Mouse (Mus musculus): ENCODE results near the gene Siae. TPM values are rescaled to one million over a fixed set of nuclear protein-coding genes. Genes with fewer than 3 reads are reported as not detected.

The Siae gene
- polyA plus RNA-seq, 1 experiment from 2014 or later, result 5.0 TPM

GRCm38 (mm10) chr9:37537658-37538250 lies 17.7 kb upstream of the Siae start:
- H3K36me3 ChIP-seq (ENCODE audit: control insufficient read depth, insufficient read depth, low read length), result no peaks in the 10 kb centered on the region
- 65% methylated on average over 5 of the region's 5 CpGs for WGBS
- H3K9me3 ChIP-seq (ENCODE audit: control insufficient read depth, low read length), result no peaks in the 10 kb centered on the region
- ATAC-seq (ENCODE audit: insufficient number of reproducible peaks, low FRiP score, low TSS enrichment, low read depth), result no peak
- no peak overlapping the region for H3K27ac ChIP-seq (replicated peaks; ENCODE audit: low read depth, low read length)
- no peak overlapping the region for H3K4me2 ChIP-seq (ENCODE audit: low read depth, severe bottlenecking)
- no peaks in the 10 kb centered on the region for H3K27me3 ChIP-seq (ENCODE audit: control insufficient read depth, insufficient read depth, low read length)
- H3K4me1 ChIP-seq (ENCODE audit: control insufficient read depth, insufficient read depth, low read length), result no peaks in the 10 kb centered on the region
- no peak overlapping the region for H3K4me3 ChIP-seq (ENCODE audit: low read depth, low read length)
- no peak overlapping the region for H3K9ac ChIP-seq (ENCODE audit: low read length)
- no peak for DNase-seq (ENCODE audit: low spot score)

DNA sequence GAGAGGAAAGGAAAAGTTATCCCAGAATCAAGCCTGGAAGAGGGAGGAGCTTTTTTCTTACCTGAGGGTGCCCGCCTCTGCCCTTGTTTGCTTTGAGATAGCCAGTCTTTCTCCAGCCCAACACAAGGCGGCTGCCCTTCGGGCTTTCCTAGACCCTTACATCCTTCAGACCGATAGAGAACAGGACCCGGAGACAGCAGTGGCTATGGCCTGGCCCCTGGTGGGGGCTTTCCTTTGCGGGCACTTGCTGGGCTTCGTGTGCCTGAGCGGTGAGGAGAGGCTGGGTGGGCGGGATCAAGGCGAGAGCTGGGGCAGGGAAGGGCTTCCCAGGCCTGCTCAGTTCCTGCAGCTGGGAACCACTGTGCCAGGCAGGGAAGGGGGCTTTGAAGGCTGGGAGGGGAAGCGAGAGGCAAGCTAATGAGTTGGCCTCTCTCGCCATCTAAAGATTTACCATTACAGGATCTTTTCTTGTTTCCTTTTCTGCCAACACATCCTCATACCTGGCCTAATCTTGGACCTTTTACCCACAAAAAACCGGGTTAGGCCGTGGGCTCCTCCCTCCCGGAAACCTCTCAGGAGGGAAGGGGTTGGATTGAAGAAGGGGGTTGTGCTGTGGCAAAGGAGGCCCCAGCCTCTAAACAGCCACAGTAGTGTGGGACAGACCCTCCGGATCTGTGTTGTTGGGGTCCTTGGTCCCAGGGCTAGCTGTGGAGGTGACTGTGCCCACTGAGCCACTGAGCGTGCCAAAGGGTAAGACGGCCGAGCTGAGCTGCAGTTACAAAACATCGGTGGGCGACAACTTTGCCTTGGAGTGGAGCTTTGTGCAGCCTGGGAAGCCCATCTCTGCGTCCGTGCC lies 16.1 kb upstream of the Siae start, which contains the start of gene Vsig2:
Vsig2 (plus strand) TSS at position 86 of the 856 bp plus-strand sequence.
- no peak within 1 kb of the TSS for H3K4me2 ChIP-seq (ENCODE audit: low read depth, severe bottlenecking)
- H3K27me3 ChIP-seq (ENCODE audit: control insufficient read depth, insufficient read depth, low read length), result no peaks in the 10 kb centered on the region
- no peaks in the 10 kb centered on the region for H3K9me3 ChIP-seq (ENCODE audit: control insufficient read depth, low read length)
- H3K4me3 ChIP-seq (ENCODE audit: low read depth, low read length), result no peak within 1 kb of the TSS
- DNase-seq (ENCODE audit: low spot score) (no peak), ATAC-seq (ENCODE audit: insufficient number of reproducible peaks, low FRiP score, low TSS enrichment, low read depth) (no peak)
- no peak within 1 kb of the TSS for H3K9ac ChIP-seq (ENCODE audit: low read length)
- WGBS, result 48% methylated on average over 23 of the region's 23 CpGs
- H3K36me3 ChIP-seq (ENCODE audit: control insufficient read depth, insufficient read depth, low read length), result no peaks in the 10 kb centered on the region
- H3K27ac ChIP-seq (replicated peaks; ENCODE audit: low read depth, low read length), result no peak within 1 kb of the TSS
- H3K4me1 ChIP-seq (ENCODE audit: control insufficient read depth, insufficient read depth, low read length), result no peaks in the 10 kb centered on the region

DNA sequence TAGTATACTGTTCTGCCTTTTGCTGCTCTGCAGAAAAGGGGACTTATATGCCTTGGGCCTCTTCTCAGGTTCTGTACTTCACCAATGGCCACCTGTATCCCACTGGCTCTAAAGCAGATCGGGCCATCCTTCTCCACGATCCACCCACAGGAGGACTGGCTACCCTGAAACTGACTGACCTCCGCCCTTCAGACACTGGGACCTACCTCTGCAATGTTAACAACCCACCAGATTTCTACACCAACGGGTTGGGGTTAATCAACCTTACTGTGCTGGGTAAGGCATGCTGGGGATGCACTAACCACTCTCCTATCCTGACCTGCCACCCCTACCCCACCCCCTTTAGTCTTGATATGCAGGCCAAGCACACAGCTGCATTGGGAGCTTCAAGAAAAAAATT lies 15.3 kb upstream of the Siae start:
- no peak overlapping the region for H3K9ac ChIP-seq (ENCODE audit: low read length)
- no peak for ATAC-seq (ENCODE audit: insufficient number of reproducible peaks, low FRiP score, low TSS enrichment, low read depth)
- H3K4me1 ChIP-seq (ENCODE audit: control insufficient read depth, insufficient read depth, low read length), result no peaks in the 10 kb centered on the region
- H3K9me3 ChIP-seq (ENCODE audit: control insufficient read depth, low read length), result no peaks in the 10 kb centered on the region
- no peak overlapping the region for H3K27ac ChIP-seq (replicated peaks; ENCODE audit: low read depth, low read length)
- no peak overlapping the region for H3K4me3 ChIP-seq (ENCODE audit: low read depth, low read length)
- 82% methylated on average over 4 of the region's 4 CpGs for WGBS
- no peaks in the 10 kb centered on the region for H3K36me3 ChIP-seq (ENCODE audit: control insufficient read depth, insufficient read depth, low read length)
- peaks cover 4% of the 10 kb centered on the region for H3K27me3 ChIP-seq (ENCODE audit: control insufficient read depth, insufficient read depth, low read length)
- H3K4me2 ChIP-seq (ENCODE audit: low read depth, severe bottlenecking), result no peak overlapping the region
- no peak for DNase-seq (ENCODE audit: low spot score)

GRCm38 (mm10) chr9:37540701-37541575 lies 14.6 kb upstream of the Siae start:
- H3K4me1 ChIP-seq (ENCODE audit: control insufficient read depth, insufficient read depth, low read length), result no peaks in the 10 kb centered on the region
- no peaks in the 10 kb centered on the region for H3K36me3 ChIP-seq (ENCODE audit: control insufficient read depth, insufficient read depth, low read length)
- no peak for ATAC-seq (ENCODE audit: insufficient number of reproducible peaks, low FRiP score, low TSS enrichment, low read depth)
- WGBS, result 86% methylated on average over 6 of the region's 6 CpGs
- H3K4me3 ChIP-seq (ENCODE audit: low read depth, low read length), result no peak overlapping the region
- H3K27me3 ChIP-seq (ENCODE audit: control insufficient read depth, insufficient read depth, low read length), result peaks cover 11% of the 10 kb centered on the region
- H3K9me3 ChIP-seq (ENCODE audit: control insufficient read depth, low read length), result no peaks in the 10 kb centered on the region
- no peak overlapping the region for H3K9ac ChIP-seq (ENCODE audit: low read length)
- no peak overlapping the region for H3K27ac ChIP-seq (replicated peaks; ENCODE audit: low read depth, low read length)
- H3K4me2 ChIP-seq (ENCODE audit: low read depth, severe bottlenecking), result no peak overlapping the region
- no peak for DNase-seq (ENCODE audit: low spot score)

GRCm38 (mm10) chr9:37541851-37542642 lies 13.5 kb upstream of the Siae start:
- ATAC-seq (ENCODE audit: insufficient number of reproducible peaks, low FRiP score, low TSS enrichment, low read depth) (no peak), DNase-seq (ENCODE audit: low spot score) (no peak)
- no peak overlapping the region for H3K4me3 ChIP-seq (ENCODE audit: low read depth, low read length)
- H3K4me1 ChIP-seq (ENCODE audit: control insufficient read depth, insufficient read depth, low read length), result no peaks in the 10 kb centered on the region
- peaks cover 18% of the 10 kb centered on the region for H3K27me3 ChIP-seq (ENCODE audit: control insufficient read depth, insufficient read depth, low read length)
- no peak overlapping the region for H3K4me2 ChIP-seq (ENCODE audit: low read depth, severe bottlenecking)
- H3K27ac ChIP-seq (replicated peaks; ENCODE audit: low read depth, low read length), result no peak overlapping the region
- H3K36me3 ChIP-seq (ENCODE audit: control insufficient read depth, insufficient read depth, low read length), result no peaks in the 10 kb centered on the region
- H3K9me3 ChIP-seq (ENCODE audit: control insufficient read depth, low read length), result no peaks in the 10 kb centered on the region
- 70% methylated on average over 7 of the region's 7 CpGs for WGBS
- no peak overlapping the region for H3K9ac ChIP-seq (ENCODE audit: low read length)

DNA sequence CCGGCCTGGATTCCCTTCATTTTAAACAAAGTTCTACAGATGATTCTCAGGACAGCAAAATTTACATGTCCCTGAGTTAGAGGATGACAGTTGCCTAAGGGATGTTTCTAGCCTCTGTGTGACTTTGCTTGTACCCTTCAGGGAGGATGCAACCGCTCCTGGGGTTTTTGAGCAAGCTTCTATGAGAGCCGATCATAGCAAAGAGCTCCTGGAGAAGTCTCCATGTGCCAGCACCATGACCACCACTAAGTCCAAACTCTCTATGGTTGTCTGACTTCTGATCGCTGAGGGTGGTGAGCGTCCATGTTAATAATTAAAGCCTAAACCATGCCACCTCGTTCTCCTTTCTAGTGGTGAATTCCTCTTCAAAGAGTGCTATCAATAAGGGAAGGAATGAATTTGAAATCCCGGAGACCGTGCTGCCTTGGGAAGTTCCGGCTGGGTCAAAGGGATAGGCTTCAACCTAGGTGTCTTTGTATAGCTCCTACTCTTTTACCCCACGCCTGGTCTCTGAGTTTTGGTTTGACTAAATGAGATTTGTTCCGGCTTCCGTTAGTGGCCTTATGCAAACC lies 11.5 kb upstream of the Siae start:
- peak overlapping the region; percentile 17 for H3K4me3 ChIP-seq (ENCODE audit: low read depth, low read length)
- DNase-seq (ENCODE audit: low spot score) (no peak), ATAC-seq (ENCODE audit: insufficient number of reproducible peaks, low FRiP score, low TSS enrichment, low read depth) (peak; percentile 18; the same call in 1 of the 2 replicates)
- H3K9me3 ChIP-seq (ENCODE audit: control insufficient read depth, low read length), result no peaks in the 10 kb centered on the region
- no peak overlapping the region for H3K27ac ChIP-seq (replicated peaks; ENCODE audit: low read depth, low read length)
- WGBS, result 25% methylated on average over 12 of the region's 12 CpGs
- peak overlapping the region; percentile 47 for H3K4me2 ChIP-seq (ENCODE audit: low read depth, severe bottlenecking)
- no peak overlapping the region for H3K9ac ChIP-seq (ENCODE audit: low read length)
- peaks cover 18% of the 10 kb centered on the region for H3K27me3 ChIP-seq (ENCODE audit: control insufficient read depth, insufficient read depth, low read length)
- H3K4me1 ChIP-seq (ENCODE audit: control insufficient read depth, insufficient read depth, low read length), result no peaks in the 10 kb centered on the region
- H3K36me3 ChIP-seq (ENCODE audit: control insufficient read depth, insufficient read depth, low read length), result no peaks in the 10 kb centered on the region

DNA sequence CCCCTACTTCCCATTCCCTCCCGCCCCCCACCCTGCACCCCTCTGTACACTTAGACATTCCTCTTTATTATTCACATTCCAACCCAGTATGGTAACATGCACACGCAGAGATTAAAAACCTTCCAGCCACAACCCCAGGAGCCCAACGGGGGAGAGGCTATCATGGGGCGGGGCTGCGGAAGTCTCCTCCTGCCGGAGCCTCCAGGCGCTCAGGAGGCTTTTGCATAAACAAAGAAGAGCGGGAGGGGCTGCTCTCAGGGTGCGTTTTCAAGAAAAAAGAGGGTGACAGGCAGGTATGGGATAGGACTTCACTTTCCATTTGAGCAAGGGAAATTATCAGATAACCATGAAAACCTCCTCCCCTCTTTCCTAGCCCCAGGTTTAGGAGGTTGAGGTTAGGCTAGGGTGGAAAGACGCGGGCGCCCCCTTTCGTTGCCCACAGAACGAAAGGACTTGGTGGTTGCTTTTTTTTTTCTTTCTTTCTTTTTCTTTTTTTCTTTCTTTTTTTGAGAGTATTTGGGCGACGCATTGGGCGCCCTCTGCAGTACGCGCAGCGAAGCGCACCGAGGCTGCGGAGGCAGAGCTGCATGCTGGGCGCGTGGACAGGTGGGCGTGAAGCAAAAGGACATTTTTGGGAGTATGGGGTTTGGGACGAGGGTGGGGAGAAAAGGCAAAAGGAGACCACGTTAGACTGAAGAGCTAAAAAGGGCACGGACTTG lies 10.9 kb upstream of the Siae start:
- Histone ChIP-seq H3K9ac (ENCODE audit: low read length) (no peak overlapping the region), H3K9me3 (ENCODE audit: control insufficient read depth, low read length) (no peaks in the 10 kb centered on the region), H3K4me1 (ENCODE audit: control insufficient read depth, insufficient read depth, low read length) (no peaks in the 10 kb centered on the region), H3K4me2 (ENCODE audit: low read depth, severe bottlenecking) (peak overlapping the region; percentile 47), H3K4me3 (ENCODE audit: low read depth, low read length) (peak overlapping the region; percentile 17), H3K27me3 (ENCODE audit: control insufficient read depth, insufficient read depth, low read length) (peaks cover 21% of the 10 kb centered on the region), H3K36me3 (ENCODE audit: control insufficient read depth, insufficient read depth, low read length) (no peaks in the 10 kb centered on the region), H3K27ac (replicated peaks; ENCODE audit: low read depth, low read length) (no peak overlapping the region)
- 2% methylated on average over 29 of the region's 29 CpGs for WGBS
- ATAC-seq (ENCODE audit: insufficient number of reproducible peaks, low FRiP score, low TSS enrichment, low read depth), result peak; percentile 42; the same call in 1 of the 2 replicates
- peak; percentile 79 for DNase-seq (ENCODE audit: low spot score)

All from limb, embryonic 11.5 days (tissue).